Mouse (Mus musculus) forebrain, embryonic 10.5 days (tissue): Measurements from ENCODE around the gene C1qtnf5. TPM values are rescaled to one million over a fixed set of nuclear protein-coding genes. Genes with fewer than 3 reads are reported as not detected.

Experiments used
- DNase-seq: peaks from one replicate; pipeline ENCODE4 v3.0.0-alpha.2; 2017; ENCODE audit warnings: low spot score; ENCODE audit errors: extremely low spot score
- H3K27ac ChIP-seq: fragments of 300-500 bp; sonication (generic); 2 replicates; pipeline ENCODE4 v1.5.1; 2016; ENCODE audit warnings: mild to moderate bottlenecking
- H3K27me3 ChIP-seq: fragments of 300-500 bp; sonication (generic); 2 replicates; pipeline ENCODE4 v1.6.1; 2016; ENCODE audit warnings: mild to moderate bottlenecking; ENCODE audit not compliant: poor library complexity, severe bottlenecking
- H3K36me3 ChIP-seq: fragments of 300-500 bp; sonication (generic); replicated peaks from 2 replicates; pipeline ENCODE4 v1.6.1; 2016; ENCODE audit warnings: mild to moderate bottlenecking, moderate library complexity
- H3K4me1 ChIP-seq: fragments of 300-500 bp; sonication (generic); 2 replicates; pipeline ENCODE4 v1.6.1; 2016
- H3K4me3 ChIP-seq: fragments of 300-500 bp; sonication (generic); 2 replicates; pipeline ENCODE4 v1.5.1; 2016; ENCODE audit warnings: mild to moderate bottlenecking, moderate library complexity
- H3K9me3 ChIP-seq: fragments of 300-500 bp; sonication (generic); 2 replicates; pipeline ENCODE4 v1.6.1; 2016; ENCODE audit warnings: mild to moderate bottlenecking, moderate library complexity
- WGBS: fragments of 180-500 bp; shearing (Covaris S2); methylation state at CpG from one replicate; pipeline ENCODE4 v1.1.7; 2016; 5-methylcytosine and 5-hydroxymethylcytosine counted together
- polyA plus RNA-seq: library from polyadenylated mRNA; unstranded; fragments of >200 nt; fragmentation: Nextera tagmentation; extraction: Ambion mirVana; gene quantifications from 2 replicates; pipeline ENCODE4 v1.2.1, GENCODE M21; 2016

Gene C1qtnf5
- polyA plus RNA-seq, 1 experiment from 2014 or later: not detected

DNA sequence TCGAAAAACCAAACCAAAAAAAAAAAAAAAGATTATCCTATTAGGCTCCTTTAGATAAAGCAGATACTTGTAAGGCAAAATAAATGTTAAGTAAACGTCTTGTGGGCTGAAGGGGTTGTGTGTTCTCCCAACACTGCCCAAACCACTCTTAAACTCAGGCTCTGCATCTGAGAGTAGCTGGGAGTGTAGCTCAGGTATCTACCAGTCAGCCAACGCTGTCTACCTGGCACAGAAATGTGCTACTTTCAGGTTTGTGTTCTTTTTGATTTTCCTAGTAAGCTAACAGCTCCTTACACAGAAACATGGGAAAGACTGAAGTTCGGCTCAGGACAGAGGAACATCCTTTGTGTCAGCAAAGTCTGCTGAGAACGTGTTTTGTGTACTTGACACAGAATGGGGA is 25.2 kb downstream of the C1qtnf5 start:
- Histone ChIP-seq H3K9me3 (no peaks in the 10 kb centered on the region), H3K27ac (no peak overlapping the region), H3K27me3 (peaks cover 79% of the 10 kb centered on the region), H3K4me1 (peaks cover 77% of the 10 kb centered on the region), H3K4me3 (no peak overlapping the region), H3K36me3 (0 out of 2 replicates have a peak, but pooled peaks cover under 1% of the 10 kb centered on the region)
- WGBS: 66% methylated on average over 5 of the region's 5 CpGs
- no peak for DNase-seq

DNA sequence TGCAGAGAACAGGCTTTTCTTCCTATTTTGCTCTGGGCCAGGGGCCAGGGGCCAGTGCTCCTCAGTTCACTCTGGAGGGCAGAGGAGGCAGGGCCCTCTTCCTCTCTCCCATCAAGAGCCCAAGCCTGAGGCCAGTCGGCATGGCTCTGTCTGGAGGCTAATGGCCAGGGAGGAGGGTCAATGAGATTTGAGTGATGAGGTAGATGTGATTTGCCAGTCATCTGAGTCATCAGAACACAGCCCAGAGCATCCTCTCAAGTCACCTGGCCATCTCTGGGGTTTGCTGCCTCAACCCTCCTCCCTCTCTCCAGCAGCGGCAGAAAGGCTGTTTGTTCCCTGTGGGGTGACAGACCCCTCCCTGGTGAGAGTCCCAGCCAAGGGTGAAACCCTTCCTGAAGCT is 26.2 kb downstream of the C1qtnf5 start:
- Histone ChIP-seq H3K36me3 (0 out of 2 replicates have a peak, but pooled peaks cover 2% of the 10 kb centered on the region), H3K27me3 (peaks cover 80% of the 10 kb centered on the region), H3K4me1 (peaks cover 75% of the 10 kb centered on the region), H3K9me3 (no peaks in the 10 kb centered on the region), H3K27ac (peak overlapping the region; percentile 74), H3K4me3 (peak overlapping the region; percentile 63)
- 8% methylated on average over 2 of the region's 2 CpGs for WGBS
- no peak for DNase-seq

DNA sequence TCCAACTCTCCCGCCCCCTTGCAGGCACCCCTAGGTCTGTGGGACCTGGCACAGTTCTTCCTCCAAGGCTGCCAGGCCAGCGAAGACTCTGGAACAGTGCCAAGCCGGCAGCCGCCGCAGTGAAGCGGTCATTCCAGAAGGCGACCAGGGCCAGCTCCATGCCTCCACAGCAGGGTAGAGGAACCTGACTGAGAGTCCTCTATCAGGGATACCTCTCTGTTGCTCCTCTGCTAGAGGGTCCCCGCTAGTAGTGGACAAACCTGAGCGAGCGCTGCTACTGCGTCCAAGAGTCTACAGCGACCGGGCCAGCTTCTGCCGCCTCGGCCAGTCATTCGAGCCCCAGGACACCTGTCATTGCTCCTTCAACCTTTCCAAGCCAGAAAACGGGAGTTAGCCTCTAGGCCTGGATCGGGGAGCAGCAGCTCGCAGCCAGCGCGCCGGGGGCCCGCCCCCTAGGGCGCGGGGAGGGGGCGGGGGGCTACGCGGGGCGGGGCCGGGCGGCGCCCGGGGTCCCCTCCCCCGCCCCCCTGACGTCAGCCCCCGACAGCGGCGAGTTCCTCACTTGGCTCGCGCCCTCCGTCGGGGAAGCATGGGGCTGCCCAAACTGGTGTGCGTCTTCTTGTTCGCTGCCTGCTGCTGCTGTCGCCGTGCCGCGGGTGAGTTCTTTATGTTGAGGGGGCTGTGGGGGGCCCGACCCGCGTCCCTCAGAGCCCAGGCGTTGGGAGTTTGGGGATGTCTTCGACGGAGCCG is 27.2 kb downstream of the C1qtnf5 start, which contains the start of gene Mcam:
Gene Mcam (plus strand): TSS at position 369 of the 750 bp plus-strand sequence.
- H3K4me1 ChIP-seq: peaks cover 74% of the 10 kb centered on the region
- peaks cover 70% of the 10 kb centered on the region for H3K27me3 ChIP-seq
- H3K27ac ChIP-seq: peak within 1 kb of the TSS; percentile 74
- peak within 1 kb of the TSS; percentile 63 for H3K4me3 ChIP-seq
- H3K36me3 ChIP-seq: peaks cover 5% of the 10 kb centered on the region
- H3K9me3 ChIP-seq: no peaks in the 10 kb centered on the region
- 2% methylated on average over 54 of the region's 55 CpGs for whole genome bisulfite sequencing
- DNase-seq: peak; percentile 58

DNA sequence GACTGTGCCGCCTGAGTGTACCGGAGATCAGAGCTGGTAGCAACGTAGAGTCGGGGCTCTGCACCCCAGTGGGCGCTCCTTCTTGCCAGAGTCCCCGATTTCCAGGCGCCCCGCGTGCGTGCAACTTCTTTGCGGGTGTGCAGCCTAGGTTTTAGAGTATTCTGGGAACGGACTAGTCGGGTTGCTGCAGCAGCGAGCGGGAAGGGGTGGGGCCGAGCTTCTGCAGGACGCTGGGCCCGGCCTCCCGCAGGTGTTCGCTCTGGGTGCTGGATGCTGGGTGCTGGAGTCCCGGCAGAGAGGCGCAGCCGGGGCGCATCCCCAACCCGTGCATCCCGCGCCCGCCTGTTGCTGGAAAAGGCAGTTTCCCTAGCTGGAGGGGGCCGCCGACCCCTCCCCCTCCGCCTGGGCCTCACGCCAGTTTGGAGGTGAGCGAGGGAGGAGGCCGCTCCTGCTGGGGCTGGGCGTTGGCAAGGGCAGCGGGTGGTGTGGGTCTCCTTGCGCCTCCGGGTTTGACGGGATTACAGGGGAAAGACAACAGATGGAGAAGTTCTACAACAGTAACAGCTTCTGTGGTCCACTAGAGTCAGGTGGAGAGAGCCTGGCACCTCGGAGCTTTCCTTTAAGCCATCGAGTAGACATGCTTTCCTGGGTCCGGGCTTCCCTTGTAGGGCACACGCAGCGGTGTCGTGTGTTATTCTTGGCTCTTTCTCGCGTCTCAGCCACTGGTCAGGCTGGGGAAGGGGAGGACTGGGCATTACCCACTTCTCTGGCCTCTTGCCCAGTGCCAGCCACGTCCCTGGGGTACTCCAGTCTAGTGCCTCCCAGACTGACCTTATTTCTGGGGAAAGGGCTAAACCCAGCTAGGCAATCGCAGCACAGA is 28.0 kb downstream of the C1qtnf5 start:
- H3K27ac ChIP-seq: peak overlapping the region; percentile 74
- no peaks in the 10 kb centered on the region for H3K9me3 ChIP-seq
- peak overlapping the region; percentile 63 for H3K4me3 ChIP-seq
- DNase-seq: peak; percentile 44
- peaks cover 68% of the 10 kb centered on the region for H3K4me1 ChIP-seq
- peaks cover 13% of the 10 kb centered on the region for H3K36me3 ChIP-seq
- 3% methylated on average over 49 of the region's 49 CpGs for WGBS
- H3K27me3 ChIP-seq: peaks cover 69% of the 10 kb centered on the region

DNA sequence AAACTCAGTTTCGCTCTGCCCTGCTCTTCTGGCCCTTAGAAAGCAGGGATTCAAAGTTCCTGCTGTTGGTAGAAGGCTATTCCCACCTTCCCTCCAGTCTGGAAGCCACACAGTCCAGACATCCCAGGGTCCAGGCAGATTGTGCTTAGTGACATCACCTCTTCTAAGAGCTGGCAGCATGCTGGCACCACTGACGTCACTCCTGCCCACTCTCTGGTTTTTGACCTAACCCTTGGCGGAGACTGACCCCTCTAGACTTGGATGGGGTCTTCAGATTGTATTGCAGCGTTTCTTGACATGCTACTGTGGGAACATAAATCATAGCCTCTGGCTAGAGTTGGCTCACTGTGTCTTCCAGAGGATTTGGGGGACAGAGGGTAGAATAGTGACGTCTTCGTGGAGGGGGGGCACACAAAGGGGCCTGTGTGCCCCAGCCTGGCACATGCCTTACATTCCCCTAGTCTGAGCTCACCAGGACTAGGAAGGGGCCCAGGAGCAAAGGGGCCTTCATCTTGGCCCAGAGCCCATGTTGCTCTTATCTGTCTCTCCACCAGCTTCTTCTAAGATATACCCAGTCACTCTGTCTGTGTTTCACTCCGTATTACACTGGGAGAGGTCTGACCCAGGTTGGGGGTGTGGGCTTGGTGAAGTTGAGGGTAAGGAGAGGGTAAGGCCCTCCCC is 28.8 kb downstream of the C1qtnf5 start:
- Histone ChIP-seq H3K9me3 (no peaks in the 10 kb centered on the region), H3K4me1 (peaks cover 60% of the 10 kb centered on the region), H3K27ac (0 out of 2 replicates have a peak overlapping the region, but pooled peaks have one; percentile 74), H3K27me3 (peaks cover 65% of the 10 kb centered on the region), H3K36me3 (peaks cover 21% of the 10 kb centered on the region), H3K4me3 (peak overlapping the region; percentile 63)
- no peak for DNase-seq
- WGBS: 68% methylated on average over 7 of the region's 7 CpGs

DNA sequence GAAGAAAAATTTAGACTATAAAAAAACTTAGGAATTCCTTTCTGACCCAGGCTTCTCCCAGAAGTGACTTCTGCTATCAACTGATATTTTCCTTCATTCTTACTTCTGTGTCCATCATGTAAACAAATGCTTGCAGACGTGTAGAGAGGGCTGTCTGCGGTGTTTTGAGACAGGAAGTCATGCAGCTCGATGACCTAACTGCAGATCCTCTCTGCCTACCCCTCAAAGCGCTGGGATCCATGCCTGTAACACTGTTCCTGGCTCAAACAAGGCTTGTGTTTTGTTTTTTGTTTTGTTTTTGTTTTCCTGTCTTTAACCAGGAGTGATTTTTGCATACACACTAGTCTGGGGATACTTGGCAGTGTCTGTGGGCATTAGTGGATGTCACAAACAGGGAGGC is 30.8 kb downstream of the C1qtnf5 start:
- no peak overlapping the region for H3K27ac ChIP-seq
- no peaks in the 10 kb centered on the region for H3K9me3 ChIP-seq
- peaks cover 50% of the 10 kb centered on the region for H3K4me1 ChIP-seq
- peaks cover 37% of the 10 kb centered on the region for H3K36me3 ChIP-seq
- no peak overlapping the region for H3K4me3 ChIP-seq
- WGBS: 80% methylated on average over 4 of the region's 4 CpGs
- no peak for DNase-seq
- peaks cover 45% of the 10 kb centered on the region for H3K27me3 ChIP-seq

DNA sequence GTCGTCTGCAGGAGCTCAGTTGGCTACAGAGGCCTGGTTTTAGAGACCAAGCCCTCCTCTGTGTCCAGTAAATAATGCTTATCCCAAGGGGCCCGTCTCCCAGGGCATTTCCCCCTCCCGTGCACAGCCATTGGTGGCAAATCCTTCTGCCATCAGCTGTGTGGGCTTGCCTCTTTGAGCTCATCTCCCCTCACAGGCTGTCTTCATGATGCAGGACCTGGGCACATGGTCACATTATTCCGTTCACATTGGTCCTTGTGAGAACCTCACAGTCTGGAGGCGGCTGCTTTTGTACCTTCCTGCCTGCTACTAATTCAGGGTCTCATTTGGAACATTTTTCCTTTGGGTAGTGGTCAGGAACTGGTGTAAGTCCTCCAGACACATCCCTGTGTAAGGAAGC is 34.9 kb downstream of the C1qtnf5 start:
- H3K4me1 ChIP-seq: peaks cover 28% of the 10 kb centered on the region
- DNase-seq: no peak
- no peak overlapping the region for H3K4me3 ChIP-seq
- H3K27me3 ChIP-seq: peaks cover 4% of the 10 kb centered on the region
- 71% methylated on average over 5 of the region's 5 CpGs for WGBS
- H3K9me3 ChIP-seq: no peaks in the 10 kb centered on the region
- no peak overlapping the region for H3K27ac ChIP-seq
- H3K36me3 ChIP-seq: peaks cover 71% of the 10 kb centered on the region

DNA sequence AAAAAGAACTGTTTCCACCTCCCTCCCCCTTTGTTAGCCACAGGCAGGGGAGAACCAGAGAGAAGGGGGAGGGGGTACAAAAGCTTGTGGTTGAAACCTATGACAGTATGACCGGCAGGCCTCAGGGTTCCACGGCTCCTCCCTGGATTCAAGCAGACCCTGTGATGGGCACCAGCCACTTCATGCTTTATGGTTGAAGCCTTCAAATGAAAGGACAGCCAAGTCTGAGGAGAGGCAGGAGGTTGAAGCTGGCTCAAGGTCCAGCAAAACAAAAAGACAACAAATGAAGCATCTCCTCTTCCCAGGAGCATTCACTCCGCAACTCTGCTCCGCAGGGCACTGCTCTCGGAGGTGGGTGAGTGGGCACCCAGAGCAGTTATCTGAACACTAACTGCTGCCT is 36.4 kb downstream of the C1qtnf5 start:
- H3K27ac ChIP-seq: 0 out of 2 replicates have a peak overlapping the region, but pooled peaks have one; percentile 25
- WGBS: 74% methylated on average over 5 of the region's 5 CpGs
- H3K9me3 ChIP-seq: no peaks in the 10 kb centered on the region
- no peak for DNase-seq
- no peak overlapping the region for H3K4me3 ChIP-seq
- H3K4me1 ChIP-seq: peaks cover 24% of the 10 kb centered on the region
- no peaks in the 10 kb centered on the region for H3K27me3 ChIP-seq
- peaks cover 78% of the 10 kb centered on the region for H3K36me3 ChIP-seq

DNA sequence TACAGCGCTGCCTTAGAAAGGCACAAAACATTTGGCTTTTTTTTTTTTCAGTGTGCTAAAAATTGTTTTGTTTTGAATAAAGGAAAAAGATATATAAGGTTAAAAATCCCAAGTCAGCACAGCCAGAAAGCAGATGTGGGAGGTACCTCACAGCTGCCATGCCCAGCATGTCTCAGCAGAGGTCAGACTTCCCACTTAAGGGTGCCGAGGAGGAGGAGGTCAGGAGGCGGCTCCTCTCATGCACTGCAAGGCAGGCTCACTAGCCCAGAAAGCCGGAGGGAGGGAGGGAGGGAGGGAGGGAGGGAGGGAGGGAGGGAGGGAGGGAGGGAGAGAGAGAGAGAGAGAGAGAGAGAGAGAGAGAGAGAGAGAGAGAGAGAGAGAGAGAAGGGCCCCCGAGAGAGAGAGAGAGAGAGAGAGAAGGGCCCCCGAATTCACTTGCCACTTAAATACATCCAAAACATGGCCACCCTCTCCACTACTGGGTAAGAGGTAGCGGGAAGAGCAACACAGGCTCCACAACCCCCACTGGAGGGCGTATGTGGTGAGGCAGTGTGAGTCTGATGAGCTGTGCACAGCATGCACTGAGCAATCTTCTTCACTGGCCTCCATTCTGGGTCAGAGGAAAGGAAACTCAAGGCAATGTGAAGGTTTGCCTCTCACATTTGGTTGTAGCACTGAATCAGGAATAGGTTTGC is 37.1 kb downstream of the C1qtnf5 start:
- Histone ChIP-seq H3K27ac (0 out of 2 replicates have a peak overlapping the region, but pooled peaks have one; percentile 25), H3K9me3 (no peaks in the 10 kb centered on the region), H3K4me3 (no peak overlapping the region), H3K36me3 (peaks cover 84% of the 10 kb centered on the region), H3K4me1 (peaks cover 20% of the 10 kb centered on the region), H3K27me3 (no peaks in the 10 kb centered on the region)
- 26% methylated on average over 7 of the region's 8 CpGs for WGBS
- no peak for DNase-seq

DNA sequence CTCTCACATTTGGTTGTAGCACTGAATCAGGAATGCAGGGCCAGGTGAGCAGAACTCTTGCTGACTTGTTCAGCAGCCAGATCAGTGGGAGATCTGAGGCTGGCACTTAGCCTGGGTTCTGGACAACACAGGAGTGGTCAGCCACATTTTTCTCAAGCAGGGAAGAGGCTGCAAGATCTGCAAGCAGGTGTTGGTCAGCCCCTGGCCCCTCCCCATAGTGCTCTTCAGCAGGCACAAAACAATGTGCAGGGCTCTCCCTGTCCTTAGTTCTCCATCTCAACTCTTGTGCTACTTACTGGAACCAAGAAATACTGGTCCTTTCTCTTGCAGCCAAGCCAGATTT is 37.6 kb downstream of the C1qtnf5 start:
- H3K36me3 ChIP-seq: peaks cover 84% of the 10 kb centered on the region
- no peaks in the 10 kb centered on the region for H3K27me3 ChIP-seq
- no peaks in the 10 kb centered on the region for H3K9me3 ChIP-seq
- H3K4me3 ChIP-seq: no peak overlapping the region
- H3K27ac ChIP-seq: no peak overlapping the region
- peaks cover 18% of the 10 kb centered on the region for H3K4me1 ChIP-seq
- DNase-seq: no peak

DNA sequence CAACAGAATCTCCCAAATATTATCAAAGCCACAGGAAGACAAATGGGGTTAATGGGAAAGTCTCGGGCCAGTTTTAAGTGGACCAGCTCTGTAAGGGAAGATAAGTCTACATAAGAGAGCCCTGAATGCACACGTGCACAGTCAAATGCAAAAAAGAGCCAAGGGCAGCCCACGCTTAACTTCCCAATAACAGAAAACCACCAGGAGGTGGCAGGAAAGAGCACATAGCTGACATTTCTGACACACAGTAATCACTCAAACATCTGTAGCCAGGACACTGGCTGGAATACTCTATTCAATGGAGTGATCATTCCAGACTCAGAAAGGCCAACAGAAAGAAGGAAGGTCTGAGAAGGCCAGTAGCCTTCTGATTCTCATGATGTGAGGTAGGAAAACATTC is 40.2 kb downstream of the C1qtnf5 start:
- Histone ChIP-seq H3K27ac (no peak overlapping the region), H3K36me3 (peaks cover 86% of the 10 kb centered on the region), H3K27me3 (no peaks in the 10 kb centered on the region), H3K4me3 (no peak overlapping the region), H3K4me1 (peaks cover 18% of the 10 kb centered on the region), H3K9me3 (no peaks in the 10 kb centered on the region)
- WGBS: 67% methylated on average over 3 of the region's 3 CpGs
- DNase-seq: no peak
